Mouse (Mus musculus): Measurements from ENCODE around the gene Tpst2.
"Not testable (repeated sequence)": the region's sequence is repeated elsewhere in the genome, so short reads cannot be mapped to it uniquely, and the experiment has no call there.

The Tpst2 gene

DNA sequence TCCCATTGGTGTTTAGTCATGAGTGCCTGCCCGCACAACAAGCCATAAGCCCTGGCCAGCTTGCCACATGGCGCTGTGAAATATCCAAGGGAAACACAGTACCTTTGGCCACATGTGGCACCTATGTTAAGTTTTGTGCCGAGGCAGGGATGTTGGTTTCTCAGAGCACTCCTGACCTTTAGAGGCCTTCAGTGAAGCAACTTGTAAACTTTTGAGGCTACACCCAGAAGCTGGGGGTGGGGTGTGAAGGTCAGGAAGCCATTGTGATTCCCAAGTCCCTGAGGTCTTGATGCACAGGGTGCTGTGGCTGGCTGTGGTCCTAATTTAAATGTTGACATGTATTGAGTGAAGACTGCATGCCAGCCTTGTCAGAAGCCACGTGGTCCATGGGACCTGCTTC, 22.9 kb downstream of the Tpst2 start:
- no peak for DNase-seq

DNA sequence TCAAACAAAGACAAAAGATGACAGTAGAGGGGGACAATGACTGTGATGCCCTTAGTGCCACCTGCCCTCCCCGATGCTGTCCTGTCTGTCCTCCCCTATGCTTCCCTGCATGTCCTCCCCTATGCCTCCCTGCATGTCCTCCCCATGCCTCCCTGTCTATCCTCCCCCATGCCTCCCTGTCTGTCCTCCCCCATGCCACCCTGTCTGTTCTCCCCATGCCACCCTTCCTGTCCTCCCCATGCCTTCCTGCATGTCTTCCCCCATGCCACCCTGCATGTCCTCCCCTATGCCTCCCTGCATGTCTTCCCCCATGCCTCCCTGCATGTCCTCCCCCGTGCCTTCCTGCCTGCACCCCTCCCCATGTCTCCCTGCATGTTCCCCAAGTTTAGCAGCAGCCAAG, 23.6 kb downstream of the Tpst2 start:
- DNase-seq = no peak

GRCm38 (mm10) chr5:112300721-112301308, 24.3 kb downstream of the Tpst2 start:
- no peak for DNase-seq

DNA sequence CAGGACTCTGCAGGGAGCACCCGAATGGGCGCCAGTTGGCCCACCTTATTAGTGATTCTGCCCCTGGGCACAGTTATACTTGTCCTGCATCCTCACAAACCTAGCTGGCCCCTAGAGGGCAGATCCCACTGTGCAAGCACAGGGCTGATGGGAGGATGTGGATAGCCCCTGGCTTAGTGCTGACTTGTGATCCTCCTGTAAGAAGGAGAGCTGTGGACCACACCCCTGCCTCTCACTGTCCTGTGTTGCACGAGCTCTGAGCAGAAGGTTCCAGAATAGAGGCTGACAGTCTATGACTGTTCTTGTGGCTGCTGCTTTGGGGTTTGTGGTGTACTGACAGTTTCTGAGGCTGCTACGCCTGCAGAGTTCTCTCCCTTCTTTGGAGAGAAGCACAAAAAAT, 25.2 kb downstream of the Tpst2 start:
- no peak for DNase-seq

DNA sequence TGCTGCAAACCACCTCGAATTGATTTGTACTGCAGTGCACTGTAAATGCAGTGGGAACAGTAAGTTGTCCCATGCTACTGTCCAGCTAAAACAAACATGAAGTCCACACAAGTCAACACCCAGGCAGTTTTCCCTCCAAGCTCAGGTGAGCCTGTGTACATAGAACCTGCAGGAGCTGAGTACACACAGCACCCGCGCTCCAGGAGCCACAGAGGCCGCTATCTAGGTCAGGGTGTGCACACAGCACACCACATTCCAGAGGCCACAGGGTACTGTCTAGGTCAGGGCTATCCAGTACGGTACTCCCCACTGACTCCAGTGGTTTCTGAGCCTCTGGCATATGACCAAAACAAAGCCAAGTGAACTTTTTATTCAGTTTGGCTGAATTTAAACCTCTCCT, 25.8 kb downstream of the Tpst2 start:
- no peak for DNase-seq

DNA sequence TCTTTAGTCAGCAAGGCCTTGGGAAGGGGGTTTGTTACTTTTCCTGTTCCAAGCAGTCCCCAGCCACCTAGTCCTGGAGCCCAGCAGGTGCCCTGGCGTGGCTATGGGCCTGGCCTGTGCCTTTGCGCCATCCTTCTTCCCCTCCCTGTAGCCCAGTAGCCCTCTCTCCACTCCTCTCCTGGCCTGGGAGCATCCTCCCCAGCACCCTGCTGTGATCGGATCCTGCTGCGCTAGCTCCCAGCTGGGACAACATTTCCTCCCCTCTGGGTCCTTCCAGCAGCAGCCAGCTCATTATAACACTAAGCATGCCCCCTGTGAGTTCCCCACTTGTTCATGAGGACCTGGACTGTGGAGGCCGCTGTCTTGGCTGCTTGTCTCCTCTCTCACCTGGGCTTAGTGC, 29.4 kb downstream of the Tpst2 start:
- DNase-seq = no peak

GRCm38 (mm10) chr5:112313222-112313885, 36.9 kb downstream of the Tpst2 start:
- DNase-seq = no peak

GRCm38 (mm10) chr5:112316468-112316867, 40.0 kb downstream of the Tpst2 start:
- DNase-seq = no peak

DNA sequence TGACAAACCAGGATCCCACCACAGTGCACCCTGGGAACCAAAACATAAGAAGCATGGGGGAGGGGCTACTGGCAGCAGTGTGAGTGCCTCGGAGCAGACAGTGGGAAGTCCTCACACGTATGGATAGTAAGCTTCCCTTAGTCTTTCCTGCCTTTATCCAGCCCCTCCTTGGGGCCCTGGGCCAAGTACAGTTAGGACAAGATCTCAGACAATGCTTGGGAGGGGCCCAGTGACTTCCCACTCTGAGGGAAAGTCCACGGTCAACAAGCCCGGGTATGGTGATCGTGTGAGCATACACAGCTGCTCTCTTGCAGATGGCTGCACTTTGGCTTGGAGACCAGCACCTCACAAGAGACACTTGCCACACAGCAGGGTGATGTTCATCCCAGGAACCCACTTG, 40.8 kb downstream of the Tpst2 start:
- no peak for DNase-seq

GRCm38 (mm10) chr5:112319343-112319742, 42.9 kb downstream of the Tpst2 start:
- DNase-seq = not testable (repeated sequence)

DNA sequence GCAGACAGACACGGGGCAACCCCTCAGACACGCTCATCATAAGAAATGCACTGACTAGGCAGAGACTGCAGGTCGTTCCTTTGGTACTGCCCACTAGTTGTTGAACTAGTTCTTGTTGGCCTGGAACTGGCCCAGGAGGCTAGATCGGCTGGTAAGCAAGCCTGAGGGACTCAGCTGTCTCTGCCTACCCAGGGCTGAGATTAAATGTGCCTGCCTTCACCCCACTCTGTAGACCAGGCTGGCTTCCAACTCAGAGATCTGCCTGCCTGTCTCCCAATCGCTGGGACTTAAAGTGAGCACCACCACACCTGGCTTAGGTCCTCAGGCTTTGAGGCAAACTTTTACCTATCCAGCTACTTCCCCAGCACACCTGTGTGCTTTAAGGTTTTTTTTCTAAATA, 43.9 kb downstream of the Tpst2 start:
- no peak for DNase-seq

DNA sequence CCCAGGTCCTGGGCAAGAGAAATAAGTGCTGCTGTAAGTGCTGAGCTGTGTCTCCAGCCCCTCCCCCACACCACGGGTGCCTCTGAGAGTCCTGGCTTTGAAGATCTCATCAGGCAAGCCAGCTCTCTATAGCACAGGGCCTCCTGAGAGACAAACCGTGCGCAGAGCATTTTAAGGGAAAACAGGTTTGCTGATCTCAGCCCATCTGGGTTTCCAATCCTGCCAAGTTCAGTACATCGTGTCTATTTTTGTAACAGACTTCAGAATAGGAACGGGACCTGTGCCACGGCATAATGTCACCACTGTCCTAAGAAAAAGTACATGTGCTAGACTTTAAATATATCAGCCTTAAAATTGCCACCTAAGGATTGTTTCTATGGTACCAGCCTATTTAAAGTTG, 44.4 kb downstream of the Tpst2 start:
- no peak for DNase-seq

GRCm38 (mm10) chr5:112321376-112321775, 44.9 kb downstream of the Tpst2 start:
- no peak for DNase-seq

DNA sequence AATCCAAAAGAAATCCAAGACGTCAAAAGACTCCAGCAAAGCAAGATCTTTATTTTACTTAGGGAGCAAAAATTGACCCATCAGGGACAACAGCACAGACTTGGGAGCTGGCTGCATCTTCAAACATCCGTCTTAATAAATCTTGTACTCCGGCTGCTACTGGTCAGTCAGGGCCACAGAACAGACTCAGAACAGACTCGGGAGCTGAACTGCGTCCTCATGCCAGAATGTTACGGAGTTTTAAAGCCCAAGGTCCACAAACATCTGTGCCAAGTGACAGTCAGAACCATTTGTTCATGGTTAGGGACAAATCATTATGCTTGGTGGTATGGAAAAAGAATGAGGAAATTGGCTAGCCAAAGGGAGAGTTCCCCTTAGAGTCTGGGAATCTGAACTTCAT, 46.8 kb downstream of the Tpst2 start:
- no peak for DNase-seq

DNA sequence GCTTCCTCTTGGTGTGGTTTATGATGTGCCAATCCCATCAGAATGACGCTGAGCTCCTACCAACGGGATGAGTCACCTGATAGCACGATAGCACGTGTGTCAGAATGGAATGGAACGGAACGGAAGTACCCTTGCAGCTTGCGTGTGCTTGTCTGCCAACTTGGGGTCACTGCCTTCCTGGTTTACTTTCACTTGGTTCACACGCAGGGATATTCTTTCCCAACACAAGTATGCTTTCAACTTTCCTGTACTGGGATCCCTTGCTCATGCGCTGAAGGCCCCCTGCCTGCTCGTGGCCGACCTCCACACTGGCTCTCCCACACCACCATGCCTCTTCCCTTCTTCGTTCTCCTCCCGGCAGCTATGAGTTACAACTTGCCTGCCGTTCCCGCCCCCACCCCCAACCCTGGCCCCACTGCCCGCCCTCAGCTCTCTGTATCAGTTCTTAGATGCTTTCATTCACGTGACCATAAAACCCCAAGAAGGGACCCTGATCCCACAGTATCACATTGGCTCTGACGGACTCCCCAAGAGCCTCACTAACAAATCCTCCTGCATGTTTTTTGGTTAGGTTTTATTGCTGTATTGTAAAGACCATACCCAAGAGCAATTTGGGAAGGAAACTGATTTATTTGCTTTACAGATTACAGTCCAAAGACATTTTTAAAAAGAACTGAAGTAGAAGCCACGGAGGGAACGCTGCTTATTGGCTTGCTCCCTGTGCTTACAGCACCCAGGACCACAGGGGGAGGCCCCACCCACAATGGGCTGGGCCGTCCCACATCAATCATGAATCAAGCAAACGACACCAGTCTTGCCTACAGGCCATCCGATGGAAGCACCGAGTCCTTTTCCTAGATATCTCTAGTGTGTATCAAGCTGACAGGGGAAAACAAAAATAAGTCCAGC, 48.4 kb downstream of the Tpst2 start:
- peak; percentile 51 for DNase-seq

DNA sequence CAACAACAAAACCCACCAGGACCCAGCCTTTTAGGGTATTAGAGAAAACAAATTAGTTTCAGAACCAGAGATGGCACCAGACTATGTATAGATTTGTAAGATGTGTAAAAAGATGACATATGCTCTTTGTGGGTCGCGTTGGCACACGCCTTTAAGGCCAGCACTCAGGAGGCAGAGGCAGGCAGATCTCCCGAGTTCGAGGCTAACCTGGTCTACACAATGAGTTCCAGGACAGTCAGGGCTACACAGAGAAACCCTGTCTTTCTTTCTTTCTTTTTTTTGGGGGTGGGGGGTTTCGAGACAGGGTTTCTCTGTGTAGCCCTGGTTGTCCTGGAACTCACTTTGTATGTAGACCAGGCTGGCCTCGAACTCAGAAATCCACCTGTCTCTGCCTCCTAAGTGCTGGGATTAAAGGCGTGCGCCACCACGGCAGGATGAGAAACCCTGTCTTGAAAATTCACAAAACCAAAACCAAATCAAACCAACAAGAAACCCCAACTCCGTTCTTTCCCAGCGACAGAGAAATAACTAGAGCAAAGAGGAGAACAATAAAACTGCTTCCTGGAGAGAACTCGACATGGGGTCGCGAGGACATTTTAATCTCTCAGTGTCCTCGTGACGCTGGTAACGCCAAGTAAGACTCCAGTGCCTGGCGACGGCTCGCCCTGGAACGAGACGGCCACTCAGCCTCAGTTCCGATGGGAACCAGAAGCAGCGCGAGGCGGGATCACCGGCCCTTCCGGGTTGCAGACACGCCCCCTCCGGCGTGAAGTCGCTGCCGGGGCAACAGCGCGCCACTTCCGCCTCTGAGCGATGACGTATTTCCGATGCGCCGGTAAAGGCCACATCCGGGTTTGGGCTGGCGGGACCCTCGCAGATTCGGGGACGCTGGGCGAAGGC, 49.3 kb downstream of the Tpst2 start, which contains the start of gene Tfip11:
Tfip11 (plus strand) TSS at position 813 of the 900 bp plus-strand sequence.
- DNase-seq = peak; percentile 97

DNA sequence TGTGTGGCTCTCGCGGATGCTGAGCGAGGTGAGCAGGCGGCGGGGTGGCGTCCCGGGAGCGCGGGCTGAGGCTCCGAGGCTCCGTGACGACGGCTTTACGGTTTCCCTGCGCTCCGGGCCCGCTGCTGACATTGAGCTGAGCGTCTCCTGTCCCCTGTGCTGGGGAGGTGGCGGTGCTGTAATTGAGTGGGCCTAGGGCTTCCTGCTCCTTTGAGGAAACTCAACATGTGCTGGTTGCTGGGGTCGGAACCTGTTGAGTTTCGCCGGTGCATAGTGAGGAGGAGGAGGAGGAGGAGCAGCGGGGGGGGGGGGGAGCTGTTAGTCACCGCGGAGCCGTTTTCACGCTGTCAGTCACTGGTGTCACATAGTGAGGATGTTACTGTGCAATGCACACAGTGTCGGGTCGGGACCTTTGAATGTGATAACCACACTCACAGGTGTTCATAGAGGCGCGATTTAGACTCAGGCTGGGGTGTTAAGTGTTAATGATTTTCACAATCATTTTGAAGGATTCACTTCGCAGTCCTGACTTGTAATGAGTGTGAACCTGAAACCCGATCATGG, 50.0 kb downstream of the Tpst2 start:
- no peak for DNase-seq

DNA sequence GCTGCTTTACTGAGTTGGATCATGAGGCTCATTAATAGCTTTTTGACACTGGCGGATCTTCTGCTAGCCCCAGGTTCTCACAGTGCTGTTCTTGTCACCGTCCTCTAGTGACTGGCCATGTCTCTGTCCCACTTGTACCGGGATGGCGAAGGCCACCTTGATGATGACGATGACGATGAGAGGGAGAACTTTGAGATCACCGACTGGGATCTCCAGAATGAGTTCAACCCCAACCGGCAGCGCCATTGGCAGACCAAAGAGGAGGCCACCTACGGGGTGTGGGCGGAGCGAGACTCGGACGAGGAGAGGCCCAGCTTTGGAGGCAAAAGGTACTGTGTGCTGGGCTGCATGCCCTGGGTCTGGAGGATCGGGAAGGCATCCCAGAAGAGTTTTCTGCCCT, 51.4 kb downstream of the Tpst2 start:
- no peak for DNase-seq

- DNase-seq = no peak
Measured at GRCm38 (mm10) chr5:112329805-112330564, 53.5 kb downstream of the Tpst2 start.

DNA sequence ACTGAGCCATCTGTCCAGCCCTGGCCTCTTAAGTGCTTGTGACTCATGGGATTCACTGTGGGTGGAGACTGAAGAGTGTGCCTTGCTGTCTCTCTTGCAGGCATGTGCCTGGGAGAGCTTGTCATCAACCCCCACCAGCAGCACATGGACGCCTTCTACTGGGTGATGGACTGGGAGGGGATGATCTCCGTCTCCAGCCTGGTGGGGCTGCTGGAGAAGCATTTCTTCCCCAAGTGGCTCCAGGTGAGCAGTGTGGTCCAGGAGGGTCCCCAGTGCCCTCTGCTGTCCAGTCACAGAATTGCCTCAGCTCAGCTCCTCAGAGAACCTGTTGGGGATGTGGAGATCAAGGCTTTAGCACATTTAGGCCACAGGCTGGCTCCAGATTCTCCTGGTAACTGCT, 59.0 kb downstream of the Tpst2 start:
- DNase-seq = peak; percentile 48

DNA sequence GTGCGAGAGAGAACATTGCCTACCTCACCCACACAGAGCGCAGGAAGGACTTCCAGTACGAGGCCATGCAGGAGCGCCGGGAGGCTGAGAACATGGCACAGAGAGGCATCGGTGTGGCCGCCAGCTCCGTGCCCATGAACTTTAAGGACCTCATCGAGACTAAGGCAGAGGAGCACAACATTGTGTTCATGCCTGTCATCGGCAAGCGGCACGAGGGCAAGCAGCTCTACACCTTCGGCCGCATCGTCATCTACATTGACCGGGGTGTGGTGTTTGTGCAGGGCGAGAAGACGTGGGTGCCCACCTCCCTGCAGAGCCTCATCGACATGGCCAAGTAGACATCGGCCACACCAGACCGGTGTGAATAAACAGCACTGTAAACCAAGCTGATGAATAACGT, 60.5 kb downstream of the Tpst2 start:
- DNase-seq = no peak

DNA sequence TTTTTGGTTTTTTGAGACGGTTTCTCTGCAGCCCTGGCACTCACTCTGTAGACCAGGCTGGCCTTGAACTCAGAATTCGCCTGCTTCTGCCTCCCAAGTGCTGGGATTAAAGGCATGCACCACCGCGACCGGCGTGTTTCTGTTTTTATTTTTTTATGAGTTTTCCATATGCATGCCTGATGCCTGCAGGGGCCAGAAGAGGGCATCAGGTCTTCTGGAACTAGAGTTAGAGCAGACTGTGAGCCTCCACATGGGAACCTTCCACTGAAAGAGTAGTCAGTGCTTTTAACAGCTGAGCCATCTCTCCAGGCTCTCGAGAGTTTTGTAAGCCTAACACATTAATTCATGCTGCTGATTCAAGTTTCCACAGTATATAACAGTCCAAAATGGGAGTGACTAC, 62.7 kb downstream of the Tpst2 start:
- DNase-seq = no peak

Measured in retina, postnatal 1 day (tissue).